Mouse (Mus musculus): Measurements from ENCODE around the gene 1700021F05Rik. TPM values are rescaled to one million over a fixed set of nuclear protein-coding genes. Genes with fewer than 3 reads are reported as not detected.
"Not testable (repeated sequence)": the region's sequence is repeated elsewhere in the genome, so short reads cannot be mapped to it uniquely, and the experiment has no call there.

Gene 1700021F05Rik
- polyA plus RNA-seq, 1 experiment from 2014 or later = 65.9 TPM

GRCm38 (mm10) chr10:43527283-43528269 lies 13.2 kb downstream of the 1700021F05Rik start:
- no peak; the same call in 1 of the 2 replicates for ATAC-seq (replicated peaks; ENCODE audit: low FRiP score, low TSS enrichment, low read depth)
- 49% methylated on average over 15 of the region's 15 CpGs for WGBS
- no peak for DNase-seq (ENCODE audit: low spot score)
- no peaks in the 10 kb centered on the region for H3K4me1 ChIP-seq (replicated peaks; ENCODE audit: control insufficient read depth, insufficient read depth, low read length)
- no peak overlapping the region for H3K4me3 ChIP-seq (ENCODE audit: low read depth, low read length)
- H3K4me2 ChIP-seq (ENCODE audit: low read length) = no peak overlapping the region
- peaks cover 59% of the 10 kb centered on the region for H3K36me3 ChIP-seq (ENCODE audit: control insufficient read depth, insufficient read depth, low read length)
- H3K27me3 ChIP-seq (replicated peaks; ENCODE audit: control insufficient read depth, insufficient read depth, low read length) = no peaks in the 10 kb centered on the region
- peak overlapping the region; percentile 36; the same call in 1 of the 2 replicates for H3K27ac ChIP-seq (ENCODE audit: low read depth)
- no peaks in the 10 kb centered on the region for H3K9me3 ChIP-seq (ENCODE audit: control insufficient read depth, low read length)
- H3K9ac ChIP-seq (ENCODE audit: low read length) = no peak overlapping the region

GRCm38 (mm10) chr10:43523931-43524330 lies 16.9 kb downstream of the 1700021F05Rik start, which contains the start of gene Gm9803:
Gene Gm9803 (plus strand): TSS chr10:43524084.
- H3K9me3 ChIP-seq (ENCODE audit: control insufficient read depth, low read length); H3K4me3 ChIP-seq (ENCODE audit: low read depth, low read length); H3K27me3 ChIP-seq (replicated peaks; ENCODE audit: control insufficient read depth, insufficient read depth, low read length); H3K4me1 ChIP-seq (replicated peaks; ENCODE audit: control insufficient read depth, insufficient read depth, low read length); H3K4me2 ChIP-seq (ENCODE audit: low read length); H3K27ac ChIP-seq (ENCODE audit: low read depth); H3K9ac ChIP-seq (ENCODE audit: low read length); ATAC-seq (replicated peaks; ENCODE audit: low FRiP score, low TSS enrichment, low read depth); DNase-seq (ENCODE audit: low spot score): not testable (repeated sequence)
- 97% methylated on average over 10 of the region's 10 CpGs for WGBS
- H3K36me3 ChIP-seq (ENCODE audit: control insufficient read depth, insufficient read depth, low read length) = peaks cover 27% of the 10 kb centered on the region

- no peak overlapping the region for H3K9ac ChIP-seq (ENCODE audit: low read length)
- no peaks in the 10 kb centered on the region for H3K4me1 ChIP-seq (replicated peaks; ENCODE audit: control insufficient read depth, insufficient read depth, low read length)
- ATAC-seq (replicated peaks; ENCODE audit: low FRiP score, low TSS enrichment, low read depth) = no peak
- no peak for DNase-seq (ENCODE audit: low spot score)
- 92% methylated on average over 2 of the region's 2 CpGs for WGBS
- no peak overlapping the region for H3K4me2 ChIP-seq (ENCODE audit: low read length)
- no peak overlapping the region for H3K27ac ChIP-seq (ENCODE audit: low read depth)
- H3K4me3 ChIP-seq (ENCODE audit: low read depth, low read length) = no peak overlapping the region
- H3K9me3 ChIP-seq (ENCODE audit: control insufficient read depth, low read length) = no peaks in the 10 kb centered on the region
- H3K36me3 ChIP-seq (ENCODE audit: control insufficient read depth, insufficient read depth, low read length) = peaks cover 7% of the 10 kb centered on the region
- H3K27me3 ChIP-seq (replicated peaks; ENCODE audit: control insufficient read depth, insufficient read depth, low read length) = no peaks in the 10 kb centered on the region
These were observed 20.8 kb downstream of the 1700021F05Rik start for GRCm38 (mm10) chr10:43519977-43520376.

GRCm38 (mm10) chr10:43518368-43518767 lies 22.4 kb downstream of the 1700021F05Rik start:
- ATAC-seq (replicated peaks; ENCODE audit: low FRiP score, low TSS enrichment, low read depth) = 0 out of 2 replicates have a peak, but pooled peaks have one; percentile 38

GRCm38 (mm10) chr10:43517836-43518235 lies 23.0 kb downstream of the 1700021F05Rik start:
- Histone ChIP-seq H3K27ac (ENCODE audit: low read depth) (no peak overlapping the region), H3K36me3 (ENCODE audit: control insufficient read depth, insufficient read depth, low read length) (peaks cover 16% of the 10 kb centered on the region), H3K27me3 (replicated peaks; ENCODE audit: control insufficient read depth, insufficient read depth, low read length) (no peaks in the 10 kb centered on the region), H3K9ac (ENCODE audit: low read length) (no peak overlapping the region), H3K4me2 (ENCODE audit: low read length) (no peak overlapping the region), H3K4me3 (ENCODE audit: low read depth, low read length) (no peak overlapping the region), H3K4me1 (replicated peaks; ENCODE audit: control insufficient read depth, insufficient read depth, low read length) (no peaks in the 10 kb centered on the region), H3K9me3 (ENCODE audit: control insufficient read depth, low read length) (no peaks in the 10 kb centered on the region)
- WGBS = 64% methylated on average over 4 of the region's 4 CpGs
- ATAC-seq (replicated peaks; ENCODE audit: low FRiP score, low TSS enrichment, low read depth) (no peak), DNase-seq (ENCODE audit: low spot score) (no peak)

More at GRCm38 (mm10) chr10:43518368-43518767, 22.4 kb downstream of the 1700021F05Rik start:
- no peak overlapping the region for H3K4me3 ChIP-seq (ENCODE audit: low read depth, low read length)
- H3K27ac ChIP-seq (ENCODE audit: low read depth) = no peak overlapping the region
- 74% methylated on average over 11 of the region's 13 CpGs for WGBS
- no peak overlapping the region for H3K4me2 ChIP-seq (ENCODE audit: low read length)
- H3K36me3 ChIP-seq (ENCODE audit: control insufficient read depth, insufficient read depth, low read length) = peaks cover 13% of the 10 kb centered on the region
- H3K4me1 ChIP-seq (replicated peaks; ENCODE audit: control insufficient read depth, insufficient read depth, low read length) = no peaks in the 10 kb centered on the region
- no peaks in the 10 kb centered on the region for H3K27me3 ChIP-seq (replicated peaks; ENCODE audit: control insufficient read depth, insufficient read depth, low read length)
- no peak for DNase-seq (ENCODE audit: low spot score)
- H3K9ac ChIP-seq (ENCODE audit: low read length) = no peak overlapping the region
- H3K9me3 ChIP-seq (ENCODE audit: control insufficient read depth, low read length) = no peaks in the 10 kb centered on the region

GRCm38 (mm10) chr10:43516992-43517660 lies 23.7 kb downstream of the 1700021F05Rik start:
- H3K36me3 ChIP-seq (ENCODE audit: control insufficient read depth, insufficient read depth, low read length) = peaks cover 19% of the 10 kb centered on the region
- no peaks in the 10 kb centered on the region for H3K4me1 ChIP-seq (replicated peaks; ENCODE audit: control insufficient read depth, insufficient read depth, low read length)
- no peak overlapping the region for H3K27ac ChIP-seq (ENCODE audit: low read depth)
- WGBS = 67% methylated on average over 6 of the region's 6 CpGs
- no peak overlapping the region for H3K9ac ChIP-seq (ENCODE audit: low read length)
- no peaks in the 10 kb centered on the region for H3K9me3 ChIP-seq (ENCODE audit: control insufficient read depth, low read length)
- peak; percentile 57 for DNase-seq (ENCODE audit: low spot score)
- no peak overlapping the region for H3K4me3 ChIP-seq (ENCODE audit: low read depth, low read length)
- peak; percentile 41; the same call in 1 of the 2 replicates for ATAC-seq (replicated peaks; ENCODE audit: low FRiP score, low TSS enrichment, low read depth)
- H3K4me2 ChIP-seq (ENCODE audit: low read length) = no peak overlapping the region
- H3K27me3 ChIP-seq (replicated peaks; ENCODE audit: control insufficient read depth, insufficient read depth, low read length) = no peaks in the 10 kb centered on the region

GRCm38 (mm10) chr10:43512976-43513375 lies 27.8 kb downstream of the 1700021F05Rik start:
- no peak overlapping the region for H3K9ac ChIP-seq (ENCODE audit: low read length)
- ATAC-seq (replicated peaks; ENCODE audit: low FRiP score, low TSS enrichment, low read depth) (no peak), DNase-seq (ENCODE audit: low spot score) (no peak)
- H3K9me3 ChIP-seq (ENCODE audit: control insufficient read depth, low read length) = no peaks in the 10 kb centered on the region
- no peaks in the 10 kb centered on the region for H3K27me3 ChIP-seq (replicated peaks; ENCODE audit: control insufficient read depth, insufficient read depth, low read length)
- no peak overlapping the region for H3K4me3 ChIP-seq (ENCODE audit: low read depth, low read length)
- H3K27ac ChIP-seq (ENCODE audit: low read depth) = no peak overlapping the region
- no peak overlapping the region for H3K4me2 ChIP-seq (ENCODE audit: low read length)
- 91% methylated on average over 10 of the region's 10 CpGs for WGBS
- no peaks in the 10 kb centered on the region for H3K4me1 ChIP-seq (replicated peaks; ENCODE audit: control insufficient read depth, insufficient read depth, low read length)
- H3K36me3 ChIP-seq (ENCODE audit: control insufficient read depth, insufficient read depth, low read length) = peaks cover 49% of the 10 kb centered on the region

- Histone ChIP-seq H3K4me2 (ENCODE audit: low read length) (no peak overlapping the region), H3K4me1 (replicated peaks; ENCODE audit: control insufficient read depth, insufficient read depth, low read length) (no peaks in the 10 kb centered on the region), H3K4me3 (ENCODE audit: low read depth, low read length) (no peak overlapping the region), H3K36me3 (ENCODE audit: control insufficient read depth, insufficient read depth, low read length) (peaks cover 58% of the 10 kb centered on the region), H3K9ac (ENCODE audit: low read length) (no peak overlapping the region), H3K9me3 (ENCODE audit: control insufficient read depth, low read length) (no peaks in the 10 kb centered on the region), H3K27ac (ENCODE audit: low read depth) (no peak overlapping the region), H3K27me3 (replicated peaks; ENCODE audit: control insufficient read depth, insufficient read depth, low read length) (no peaks in the 10 kb centered on the region)
- 93% methylated on average over 7 of the region's 7 CpGs for WGBS
- DNase-seq (ENCODE audit: low spot score) (no peak), ATAC-seq (replicated peaks; ENCODE audit: low FRiP score, low TSS enrichment, low read depth) (no peak)
These were observed 31.6 kb downstream of the 1700021F05Rik start for GRCm38 (mm10) chr10:43509228-43509627.

Data from intestine, embryonic 14.5 days (tissue).